Mouse (Mus musculus) kidney, adult 8-10 months (tissue): ENCODE results near the gene Myct1.

Experiments
- DNase-seq, 2 experiments: peaks; one replicate each; pipeline ENCODE4 v3.0.0; 2022

Gene Myct1

DNA sequence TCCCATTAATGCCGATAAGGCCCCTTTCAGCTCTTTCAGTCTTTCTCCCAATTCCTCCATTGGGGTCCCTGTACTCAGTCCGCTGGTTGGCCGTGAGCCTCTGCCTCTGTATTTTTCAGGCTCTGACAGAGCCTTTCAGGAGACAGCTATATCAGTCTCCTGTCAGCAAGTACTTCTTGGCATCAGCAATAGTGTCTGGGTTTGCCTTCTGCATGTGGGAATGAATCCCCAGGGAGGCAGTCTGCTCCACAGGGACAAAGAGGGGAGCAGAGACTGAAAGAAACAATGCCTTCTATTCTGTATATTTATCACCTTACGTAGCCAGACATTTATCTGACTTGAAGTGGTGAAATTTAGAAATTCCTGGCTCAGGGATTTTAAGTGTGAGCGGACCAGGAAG lies 32.7 kb downstream of the Myct1 start:
- DNase-seq, result no peak

DNA sequence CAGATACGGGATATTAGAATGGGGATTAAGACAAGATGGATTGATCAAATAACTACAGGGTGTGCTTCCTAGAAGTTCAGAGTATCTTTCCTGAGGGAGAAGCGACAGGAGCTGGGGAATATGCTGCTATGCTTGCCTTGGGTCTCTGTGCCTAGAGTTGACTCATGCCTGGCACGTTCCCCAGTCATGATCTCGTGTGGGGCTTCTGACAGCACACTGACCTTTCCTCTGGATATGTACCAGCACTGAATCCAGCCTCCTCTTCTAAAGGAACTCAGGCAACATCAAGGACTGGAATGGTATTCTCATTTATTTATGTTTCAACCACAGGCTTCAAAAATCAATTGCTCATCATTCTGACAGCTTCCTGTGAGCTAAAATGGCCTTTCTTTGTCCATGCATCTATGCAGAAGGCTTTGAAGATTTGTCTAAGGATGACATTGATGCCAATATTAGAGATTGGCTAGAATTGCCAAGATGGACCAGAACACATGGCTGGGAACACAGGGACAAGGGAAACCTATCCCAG lies 40.2 kb downstream of the Myct1 start:
- DNase-seq, result no peak

- peak in 1 of 2 experiments; percentile 37 for DNase-seq
Measured at GRCm38 (mm10) chr10:5634336-5634735, 40.8 kb downstream of the Myct1 start.

DNA sequence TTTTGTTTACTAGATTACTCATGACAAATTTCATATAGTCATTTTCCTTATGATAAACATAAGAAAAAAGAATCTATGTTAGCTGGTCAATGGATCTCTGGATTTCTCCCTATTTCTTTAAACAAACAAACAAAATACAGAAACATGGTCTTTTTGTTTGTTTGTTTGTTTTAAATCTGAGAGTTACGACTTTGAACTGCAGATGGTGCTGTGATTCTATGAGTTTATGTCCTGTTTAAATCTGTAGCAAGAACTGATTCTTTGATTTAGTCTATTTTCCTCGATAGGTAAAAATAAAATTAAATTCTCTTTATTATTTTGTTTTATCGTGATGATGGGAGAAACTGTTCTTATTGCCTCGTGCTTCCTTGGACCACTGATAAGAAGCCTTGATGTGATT lies 43.7 kb downstream of the Myct1 start:
- no peak for DNase-seq

- DNase-seq, result no peak
Measured at GRCm38 (mm10) chr10:5639112-5639511, 45.5 kb downstream of the Myct1 start, which contains the start of gene Vip. Gene Vip, plus strand, starts transcription at chr10:5639218.
